Mouse (Mus musculus) liver, embryonic 15.5 days (tissue): ENCODE results near the gene Fyn. TPM values are rescaled to one million over a fixed set of nuclear protein-coding genes. Genes with fewer than 3 reads are reported as not detected.
A peak's percentile ranks its signal among the peaks of the same experiment; 100 is the strongest.

Experiments used
- ATAC-seq: fragments of 200-750 bp; cut with Nextera tagmentation; 2 replicates; pipeline ENCODE4 v1.8.0; 2017; ENCODE audit warnings: moderate number of reproducible peaks, mild to moderate bottlenecking, moderate library complexity; ENCODE audit not compliant: insufficient read depth
- H3K27ac ChIP-seq: fragments of 300-500 bp; sonication (generic); replicated peaks from 2 replicates; pipeline ENCODE4 v1.5.1; 2015; ENCODE audit warnings: mild to moderate bottlenecking, inconsistent platforms
- H3K27me3 ChIP-seq: fragments of 300-500 bp; sonication (generic); 2 replicates; pipeline ENCODE4 v1.6.1; 2015; ENCODE audit warnings: mild to moderate bottlenecking, inconsistent platforms
- H3K36me3 ChIP-seq: fragments of 300-500 bp; sonication (generic); replicated peaks from 2 replicates; pipeline ENCODE4 v1.6.1; 2015; ENCODE audit warnings: moderate library complexity, mild to moderate bottlenecking, inconsistent platforms
- H3K4me1 ChIP-seq: fragments of 300-500 bp; sonication (generic); replicated peaks from 2 replicates; pipeline ENCODE4 v1.6.1; 2015; ENCODE audit warnings: inconsistent platforms
- H3K4me2 ChIP-seq: fragments of 300-500 bp; sonication (generic); 2 replicates; pipeline ENCODE4 v1.6.1; 2015; ENCODE audit warnings: moderate library complexity, mild to moderate bottlenecking, inconsistent platforms
- H3K4me3 ChIP-seq: fragments of 300-500 bp; sonication (generic); replicated peaks from 2 replicates; pipeline ENCODE4 v1.5.1; 2015; ENCODE audit warnings: mild to moderate bottlenecking, inconsistent platforms
- H3K9ac ChIP-seq: fragments of 300-500 bp; sonication (generic); 2 replicates; pipeline ENCODE4 v1.6.1; 2015; ENCODE audit warnings: moderate library complexity, mild to moderate bottlenecking, inconsistent platforms
- H3K9me3 ChIP-seq: fragments of 300-500 bp; sonication (generic); replicated peaks from 2 replicates; pipeline ENCODE4 v1.6.1; 2016; ENCODE audit warnings: inconsistent platforms
- WGBS: fragments of 180-500 bp; shearing (Covaris S2); methylation state at CpG from one replicate; pipeline ENCODE4 v1.1.7; 2015; ENCODE audit warnings: mixed read lengths; ENCODE audit not compliant: insufficient replicate concordance; 5-methylcytosine and 5-hydroxymethylcytosine counted together
- polyA plus RNA-seq: library from polyadenylated mRNA; unstranded; fragments of >200 nt; fragmentation: Nextera tagmentation; extraction: Ambion mirVana; gene quantifications from 2 replicates; pipeline ENCODE4 v1.2.1, GENCODE M21; 2015

The Fyn gene
- polyA plus RNA-seq, 1 experiment from 2014 or later = 6.1 TPM

DNA sequence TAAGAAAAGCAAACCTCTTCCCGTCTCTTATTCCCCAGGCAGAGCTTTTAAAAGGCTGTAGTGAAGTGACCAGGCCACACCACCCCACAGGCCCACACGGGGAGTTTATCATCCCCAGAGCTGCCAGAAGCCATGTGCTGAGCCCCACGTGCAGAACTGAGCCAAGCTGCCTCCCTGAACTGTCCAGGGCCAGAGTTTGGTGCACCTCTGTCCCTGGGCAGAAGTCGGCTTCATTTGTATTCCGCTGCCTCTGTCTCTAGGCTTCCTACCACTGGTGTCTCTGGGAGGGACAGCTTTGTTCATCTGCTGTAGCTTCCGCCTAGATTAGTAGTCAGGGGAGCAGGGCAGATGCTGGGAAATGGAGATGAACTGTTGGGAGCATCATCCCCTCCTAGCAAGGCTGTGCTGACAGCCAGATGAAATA, 172.8 kb downstream of the Fyn start:
- 63% methylated on average over 6 of the region's 6 CpGs for WGBS
- H3K4me1 ChIP-seq = no peaks in the 10 kb centered on the region
- ATAC-seq = no peak

DNA sequence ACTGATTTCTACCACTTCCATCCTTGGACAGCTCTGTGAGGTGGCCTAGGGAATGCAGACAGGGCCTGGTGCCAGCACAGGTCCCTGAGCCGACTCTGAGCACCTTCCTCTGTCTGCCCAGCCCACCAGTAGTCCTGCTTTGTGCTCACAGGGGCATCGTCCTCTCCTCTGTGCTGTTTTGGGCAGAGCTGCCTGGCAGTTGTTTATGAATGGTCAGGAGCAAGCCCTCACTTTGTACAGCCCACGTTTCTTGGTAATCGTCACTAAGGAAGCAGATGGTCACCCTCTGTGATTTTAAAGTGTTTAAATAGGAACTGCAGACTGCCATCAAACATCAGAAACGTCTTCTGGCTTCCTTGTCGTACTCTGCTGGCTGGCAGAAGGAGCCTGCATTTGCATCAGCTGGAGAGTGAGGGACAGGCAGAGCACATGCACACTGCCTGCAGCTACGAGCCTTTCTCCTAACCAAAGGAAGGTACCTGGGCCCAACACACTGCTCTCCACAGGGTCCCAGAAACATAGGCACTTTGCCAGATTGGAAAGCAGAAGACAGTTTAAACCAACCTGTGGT, 173.4 kb downstream of the Fyn start:
- no peak overlapping the region for H3K27ac ChIP-seq
- no peak overlapping the region for H3K4me3 ChIP-seq

More for the DNA sequence above, 172.8 kb downstream of the Fyn start:
- H3K9me3 ChIP-seq = no peaks in the 10 kb centered on the region
- no peaks in the 10 kb centered on the region for H3K36me3 ChIP-seq
- no peak overlapping the region for H3K9ac ChIP-seq
- no peak overlapping the region for H3K4me2 ChIP-seq
- H3K4me3 ChIP-seq = no peak overlapping the region
- H3K27ac ChIP-seq = no peak overlapping the region
- H3K27me3 ChIP-seq = no peaks in the 10 kb centered on the region

DNA sequence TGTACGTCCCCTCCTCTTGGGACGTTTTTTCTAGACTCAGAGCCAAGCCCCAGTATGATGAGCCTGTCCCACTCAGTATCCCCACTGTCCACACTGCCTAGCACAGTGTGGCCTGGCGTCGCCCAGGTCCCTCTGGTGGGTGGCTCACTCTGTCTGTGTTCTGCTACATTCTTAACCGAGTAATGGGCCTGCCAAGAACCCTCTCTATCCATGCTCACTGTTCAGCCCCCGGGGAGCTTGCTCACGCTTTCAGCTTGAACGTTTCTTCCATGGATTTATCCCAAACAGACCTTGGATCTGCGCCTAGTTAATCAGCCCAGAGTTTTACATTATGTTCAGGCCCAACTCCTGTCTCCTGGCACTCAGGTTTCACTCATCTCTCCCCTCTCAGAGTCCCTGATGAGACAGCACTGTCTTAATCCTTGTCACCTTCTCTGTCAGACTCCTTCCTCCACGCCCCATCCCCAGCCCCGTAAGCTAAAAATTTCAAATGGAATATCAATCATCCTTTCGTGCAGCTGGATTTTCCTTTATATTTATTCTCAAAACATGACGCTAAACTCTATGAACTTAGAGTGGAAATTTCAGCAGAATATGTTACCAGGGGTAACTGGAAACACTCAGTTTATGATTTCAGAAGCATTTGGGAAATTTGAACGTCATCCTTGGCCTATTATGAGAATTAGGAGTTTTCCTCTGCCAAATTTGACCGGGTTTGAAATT, 174.0 kb downstream of the Fyn start:
- 73% methylated on average over 15 of the region's 15 CpGs for WGBS
- no peak for ATAC-seq
- Histone ChIP-seq H3K9me3 (no peaks in the 10 kb centered on the region), H3K4me1 (no peaks in the 10 kb centered on the region), H3K27me3 (no peaks in the 10 kb centered on the region), H3K36me3 (no peaks in the 10 kb centered on the region), H3K27ac (no peak overlapping the region), H3K9ac (no peak overlapping the region), H3K4me2 (no peak overlapping the region), H3K4me3 (no peak overlapping the region)

More for the DNA sequence above, 173.4 kb downstream of the Fyn start:
- no peak for ATAC-seq
- Histone ChIP-seq H3K9me3 (no peaks in the 10 kb centered on the region), H3K36me3 (no peaks in the 10 kb centered on the region), H3K4me2 (no peak overlapping the region), H3K27me3 (no peaks in the 10 kb centered on the region), H3K9ac (no peak overlapping the region), H3K4me1 (no peaks in the 10 kb centered on the region)
- 53% methylated on average over 7 of the region's 7 CpGs for WGBS

DNA sequence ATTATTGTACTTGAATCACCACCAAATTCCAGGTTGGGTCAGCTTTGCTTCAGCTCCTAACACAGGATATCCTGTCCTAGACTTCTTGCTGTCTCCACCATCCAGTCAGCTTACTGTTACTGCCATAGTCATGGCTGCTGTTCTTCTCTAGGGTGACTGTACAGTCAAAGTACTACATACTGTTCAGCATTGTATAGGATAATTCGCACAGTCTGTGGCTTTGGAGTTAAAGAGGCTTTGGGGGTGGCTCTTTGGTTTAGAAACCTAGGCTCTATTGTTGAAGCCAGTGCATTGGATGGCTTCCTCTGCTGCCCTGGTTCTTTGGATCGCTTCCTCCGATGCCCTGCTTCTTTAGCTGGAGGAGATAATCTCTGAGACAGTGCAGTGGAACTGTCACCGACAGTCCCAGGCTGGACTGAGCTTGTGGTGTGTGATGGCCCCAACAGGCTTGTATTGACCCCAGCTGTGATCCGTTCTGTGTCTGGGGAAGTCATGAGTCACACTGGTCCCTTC, 174.7 kb downstream of the Fyn start:
- no peak overlapping the region for H3K4me2 ChIP-seq
- no peak overlapping the region for H3K4me3 ChIP-seq
- no peak overlapping the region for H3K27ac ChIP-seq
- no peaks in the 10 kb centered on the region for H3K36me3 ChIP-seq
- H3K9me3 ChIP-seq = no peaks in the 10 kb centered on the region
- no peaks in the 10 kb centered on the region for H3K27me3 ChIP-seq
- no peak overlapping the region for H3K9ac ChIP-seq
- no peaks in the 10 kb centered on the region for H3K4me1 ChIP-seq
- no peak for ATAC-seq
- 73% methylated on average over 5 of the region's 5 CpGs for WGBS

DNA sequence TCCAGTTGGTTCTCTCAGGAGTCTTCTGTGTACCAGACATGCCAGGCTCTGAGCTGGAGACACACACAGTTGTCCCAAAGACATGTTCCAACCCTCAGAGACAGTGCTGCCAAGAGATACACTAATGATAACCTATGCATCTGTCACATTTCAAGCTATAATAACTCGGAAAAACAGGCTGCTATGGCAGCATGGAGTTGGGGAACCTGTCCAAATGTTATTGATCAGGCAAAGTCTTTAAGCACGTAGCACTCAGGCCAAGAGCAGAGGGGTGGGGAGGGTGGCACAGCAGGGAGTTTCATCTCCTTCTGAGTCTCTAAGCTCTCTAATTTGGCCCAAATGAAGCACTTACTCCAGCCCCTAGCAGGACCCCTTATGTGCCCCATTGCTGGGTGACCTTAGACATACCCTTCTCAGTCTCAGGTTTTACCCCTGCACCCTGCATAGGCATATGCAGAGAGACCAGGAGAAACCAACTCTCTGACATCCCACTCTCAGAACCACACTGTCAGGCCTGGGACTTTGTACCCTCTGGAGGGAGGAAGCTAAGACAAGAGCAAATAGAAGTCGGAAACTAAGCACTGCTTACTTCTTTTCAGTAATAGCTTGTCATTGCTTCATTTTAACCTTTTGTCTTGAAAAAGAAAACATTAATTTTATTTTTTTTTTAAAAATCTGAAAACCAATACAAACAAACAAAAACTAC, 178.9 kb downstream of the Fyn start:
- no peak overlapping the region for H3K4me2 ChIP-seq
- no peaks in the 10 kb centered on the region for H3K4me1 ChIP-seq
- no peaks in the 10 kb centered on the region for H3K9me3 ChIP-seq
- no peak for ATAC-seq
- WGBS = 54% methylated on average over 3 of the region's 3 CpGs
- H3K27me3 ChIP-seq = no peaks in the 10 kb centered on the region
- H3K36me3 ChIP-seq = no peaks in the 10 kb centered on the region
- H3K9ac ChIP-seq = no peak overlapping the region
- no peak overlapping the region for H3K4me3 ChIP-seq
- H3K27ac ChIP-seq = no peak overlapping the region

DNA sequence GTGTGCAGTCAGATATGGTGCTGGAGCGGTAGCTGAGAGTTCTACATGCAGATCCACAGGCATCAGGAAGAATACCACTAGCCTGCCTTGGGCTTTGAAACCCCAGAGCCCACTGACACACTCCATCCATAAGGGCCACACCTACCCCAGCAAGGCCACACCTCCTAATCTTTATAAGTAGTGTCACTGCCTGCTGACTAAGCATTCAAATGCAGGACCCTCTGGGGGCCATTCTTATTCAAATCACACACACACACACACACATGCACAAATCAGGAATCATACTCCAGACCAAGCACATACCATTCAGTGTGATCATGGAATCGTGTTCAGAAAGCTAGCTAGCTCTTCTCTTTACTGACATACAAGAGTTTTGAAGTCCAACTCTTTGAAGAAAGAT, 182.1 kb downstream of the Fyn start:
- H3K9ac ChIP-seq = no peak overlapping the region
- H3K27ac ChIP-seq = no peak overlapping the region
- ATAC-seq = no peak
- no peak overlapping the region for H3K4me2 ChIP-seq
- no peaks in the 10 kb centered on the region for H3K27me3 ChIP-seq
- H3K4me1 ChIP-seq = peaks cover 7% of the 10 kb centered on the region
- 74% methylated on average over 2 of the region's 2 CpGs for WGBS
- no peaks in the 10 kb centered on the region for H3K36me3 ChIP-seq
- no peak overlapping the region for H3K4me3 ChIP-seq
- no peaks in the 10 kb centered on the region for H3K9me3 ChIP-seq

DNA sequence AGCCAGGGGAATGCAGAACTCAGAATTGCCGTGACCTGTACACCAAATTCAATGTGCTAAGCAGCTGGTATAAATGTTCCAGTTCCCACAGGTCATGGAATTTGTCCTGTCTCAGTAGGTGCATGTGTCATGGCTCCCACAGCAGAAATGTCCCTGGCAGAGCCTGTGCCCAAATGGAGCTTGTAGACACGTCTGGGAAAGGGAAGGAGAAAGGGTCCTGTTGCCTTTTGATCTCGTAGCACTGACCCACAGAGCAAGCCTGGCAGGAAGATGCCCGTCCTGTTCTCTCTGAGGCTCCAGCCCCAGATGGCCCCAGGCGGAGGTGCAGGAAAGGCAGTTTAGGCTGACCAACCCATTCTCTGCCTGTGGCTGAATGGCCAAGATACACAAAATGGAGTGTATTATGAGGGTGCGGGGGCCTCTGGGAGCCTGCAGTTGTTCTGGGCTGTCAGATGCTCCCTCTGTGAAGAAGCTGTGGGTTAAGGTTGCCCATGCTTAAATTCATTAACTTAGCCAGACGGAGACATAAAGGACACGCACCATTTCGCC, 183.1 kb downstream of the Fyn start:
- H3K9ac ChIP-seq = no peak overlapping the region
- ATAC-seq = no peak
- H3K36me3 ChIP-seq = no peaks in the 10 kb centered on the region
- H3K9me3 ChIP-seq = no peaks in the 10 kb centered on the region
- no peaks in the 10 kb centered on the region for H3K27me3 ChIP-seq
- H3K27ac ChIP-seq = no peak overlapping the region
- H3K4me3 ChIP-seq = no peak overlapping the region
- WGBS = 69% methylated on average over 9 of the region's 9 CpGs
- H3K4me1 ChIP-seq = peaks cover 12% of the 10 kb centered on the region
- H3K4me2 ChIP-seq = no peak overlapping the region

DNA sequence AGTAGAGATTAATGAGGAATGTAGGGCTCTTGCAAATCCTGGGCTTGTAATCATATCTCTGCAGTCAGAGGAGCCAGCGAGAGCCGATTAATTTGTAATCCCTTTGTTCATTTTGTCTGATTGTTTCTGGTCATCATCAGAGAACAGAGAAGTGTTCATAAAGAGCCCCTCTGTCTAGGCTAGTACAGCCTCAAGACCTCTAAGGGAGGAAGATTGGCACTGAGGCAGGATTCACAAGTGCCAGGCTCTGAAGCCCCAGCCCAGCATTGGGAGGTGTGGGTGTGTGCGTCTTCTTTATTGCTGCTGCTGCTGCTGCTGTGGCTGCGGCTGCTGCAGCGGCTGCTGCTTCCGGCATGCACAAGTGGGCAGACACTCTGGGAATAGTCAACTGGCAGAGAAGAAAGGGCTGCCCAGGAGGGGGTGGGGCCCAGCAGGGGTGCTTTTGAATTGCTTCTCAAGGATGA, 183.7 kb downstream of the Fyn start:
- Histone ChIP-seq H3K4me3 (no peak overlapping the region), H3K4me2 (no peak overlapping the region), H3K36me3 (no peaks in the 10 kb centered on the region), H3K27ac (no peak overlapping the region), H3K4me1 (peaks cover 12% of the 10 kb centered on the region), H3K9ac (no peak overlapping the region), H3K9me3 (no peaks in the 10 kb centered on the region), H3K27me3 (no peaks in the 10 kb centered on the region)
- ATAC-seq = no peak
- 59% methylated on average over 6 of the region's 6 CpGs for WGBS

DNA sequence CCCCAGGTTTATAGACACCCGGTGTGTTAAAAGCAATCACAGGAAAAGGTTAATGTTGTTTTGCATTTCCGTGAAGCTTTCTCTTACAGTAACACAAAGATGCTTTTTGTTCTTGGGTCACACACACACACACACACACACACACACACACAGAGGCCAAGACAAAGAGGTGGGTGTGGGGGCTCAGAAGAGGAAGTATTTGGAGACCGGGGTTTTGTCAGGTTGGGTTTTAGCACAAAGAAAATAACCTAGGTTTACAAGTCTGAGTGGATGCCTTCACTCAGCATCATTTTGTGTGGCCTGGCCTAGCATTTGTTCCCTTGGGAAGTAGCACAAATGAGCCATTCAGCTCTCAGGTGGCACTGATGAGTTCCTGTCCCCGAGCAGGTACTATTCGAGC, 184.2 kb downstream of the Fyn start:
- Histone ChIP-seq H3K9ac (no peak overlapping the region), H3K36me3 (no peaks in the 10 kb centered on the region), H3K9me3 (no peaks in the 10 kb centered on the region), H3K27ac (no peak overlapping the region), H3K4me3 (no peak overlapping the region), H3K27me3 (no peaks in the 10 kb centered on the region), H3K4me1 (peaks cover 12% of the 10 kb centered on the region), H3K4me2 (no peak overlapping the region)
- WGBS = 65% methylated on average over 5 of the region's 5 CpGs
- ATAC-seq = no peak

DNA sequence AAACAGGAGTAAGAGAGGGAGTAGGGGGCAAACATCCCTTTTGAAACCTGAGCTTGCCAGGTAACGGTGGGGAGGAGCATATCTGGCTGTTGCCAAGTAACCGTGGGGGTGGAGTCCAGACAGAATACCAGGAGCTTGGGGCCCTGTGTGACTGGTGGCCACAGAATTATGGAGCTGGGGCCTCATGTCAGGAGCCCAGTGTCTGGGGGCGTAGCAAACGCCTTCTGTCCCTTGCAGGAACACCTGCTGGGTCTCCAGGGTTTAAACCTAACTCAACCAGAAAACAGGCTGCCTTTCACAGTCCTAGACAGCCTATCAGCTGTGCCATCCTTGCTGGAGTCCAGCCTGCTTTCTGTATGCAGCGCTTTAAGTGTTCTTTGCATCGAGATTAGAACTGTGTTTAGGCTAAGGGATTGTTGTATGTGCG, 186.6 kb downstream of the Fyn start:
- H3K4me3 ChIP-seq = no peak overlapping the region
- H3K27me3 ChIP-seq = no peaks in the 10 kb centered on the region
- no peak overlapping the region for H3K4me2 ChIP-seq
- ATAC-seq = peak; percentile 25; the same call in 1 of the 2 replicates
- peaks cover 17% of the 10 kb centered on the region for H3K4me1 ChIP-seq
- no peaks in the 10 kb centered on the region for H3K36me3 ChIP-seq
- H3K27ac ChIP-seq = no peak overlapping the region
- H3K9me3 ChIP-seq = no peaks in the 10 kb centered on the region
- WGBS = 51% methylated on average over 7 of the region's 7 CpGs
- H3K9ac ChIP-seq = no peak overlapping the region

DNA sequence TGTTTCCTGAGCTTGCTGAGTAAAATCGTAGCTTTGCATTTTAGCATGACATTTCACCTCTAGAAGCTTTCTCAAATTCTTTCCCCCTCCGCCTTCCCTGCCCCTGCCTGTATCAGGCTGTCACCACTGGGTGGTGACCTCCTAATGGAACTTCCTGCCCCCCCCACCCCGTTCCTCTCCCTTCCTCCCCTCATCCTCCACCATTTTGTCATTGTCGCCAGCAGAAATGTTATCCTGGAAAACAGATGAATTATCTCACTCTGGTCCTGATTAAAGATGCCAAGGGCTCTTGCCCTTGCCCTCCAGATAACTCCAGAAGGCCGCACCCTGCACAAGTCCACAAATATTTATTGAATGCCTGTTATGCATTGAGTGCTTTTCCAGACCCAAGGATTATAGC, 187.1 kb downstream of the Fyn start:
- Histone ChIP-seq H3K9me3 (no peaks in the 10 kb centered on the region), H3K27ac (no peak overlapping the region), H3K27me3 (no peaks in the 10 kb centered on the region), H3K4me2 (no peak overlapping the region), H3K36me3 (no peaks in the 10 kb centered on the region), H3K4me3 (no peak overlapping the region), H3K4me1 (peaks cover 17% of the 10 kb centered on the region), H3K9ac (no peak overlapping the region)
- peak; percentile 57; the same call in 1 of the 2 replicates for ATAC-seq
- WGBS = 46% methylated on average over 5 of the region's 5 CpGs
